Mouse (Mus musculus): Measurements from ENCODE around the gene Mtmr14. TPM values are rescaled to one million over a fixed set of nuclear protein-coding genes. Genes with fewer than 3 reads are reported as not detected.

Gene Mtmr14
- polyA plus RNA-seq, 1 experiment: 16.8 TPM

DNA sequence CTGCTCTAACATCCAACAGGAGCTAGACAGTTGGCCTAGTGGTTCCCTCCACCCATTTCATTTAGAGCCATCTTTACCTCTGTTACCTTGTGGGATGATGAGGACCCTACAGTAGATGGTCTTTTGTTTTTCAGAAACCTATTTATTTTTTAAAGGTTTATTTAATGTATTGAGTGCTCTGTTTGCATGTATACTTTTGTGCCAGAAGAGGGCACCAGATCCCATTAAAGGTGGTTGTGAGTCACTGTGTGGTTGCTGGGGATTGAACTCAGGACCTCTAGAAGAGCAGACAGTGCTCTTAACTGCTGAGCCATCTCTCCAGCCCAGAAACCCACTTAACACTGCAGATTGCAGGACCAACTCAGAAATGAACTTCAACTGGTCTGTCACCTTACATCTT lies 14.3 kb downstream of the Mtmr14 start:
- H3K27me3 ChIP-seq (ENCODE audit: control insufficient read depth, insufficient read depth, insufficient read length): no peaks in the 10 kb centered on the region
- H3K36me3 ChIP-seq (ENCODE audit: control insufficient read depth, insufficient read depth): peaks cover 5% of the 10 kb centered on the region
- no peak for TF ChIP-seq SRF (IDR thresholded peaks at IDR 0.05; ENCODE audit: control insufficient read depth, insufficient read length, low read depth)
- TF ChIP-seq CEBPB (IDR thresholded peaks at IDR 0.05; ENCODE audit: insufficient read depth, poor library complexity, severe bottlenecking): no peak
- no peak for TF ChIP-seq REST (IDR thresholded peaks at IDR 0.05; ENCODE audit: insufficient read depth, insufficient read length)
- no peak for TF ChIP-seq TCF12 (IDR thresholded peaks at IDR 0.05; ENCODE audit: insufficient read depth, poor library complexity, severe bottlenecking)
- no peak for TF ChIP-seq POLR2AphosphoS2 (IDR thresholded peaks at IDR 0.05; ENCODE audit: insufficient read length, low read depth)
- TF ChIP-seq TCF3 (IDR thresholded peaks at IDR 0.05; ENCODE audit: insufficient read length, low read depth): no peak
- TF ChIP-seq MAX (IDR thresholded peaks at IDR 0.05; ENCODE audit: low read depth): no peak
- no peak for TF ChIP-seq E2F4 (IDR thresholded peaks at IDR 0.05; ENCODE audit: insufficient read depth)
- TF ChIP-seq USF1 (IDR thresholded peaks at IDR 0.05; ENCODE audit: low read depth): no peak
- no peak overlapping the region for H3ac ChIP-seq (ENCODE audit: control insufficient read depth, insufficient read length)
- H3K4me2 ChIP-seq (ENCODE audit: low read depth): no peak overlapping the region
- H3K4me3 ChIP-seq: no peak overlapping the region
- no peaks in the 10 kb centered on the region for H3K79me2 ChIP-seq (ENCODE audit: control insufficient read depth, insufficient read depth)

DNA sequence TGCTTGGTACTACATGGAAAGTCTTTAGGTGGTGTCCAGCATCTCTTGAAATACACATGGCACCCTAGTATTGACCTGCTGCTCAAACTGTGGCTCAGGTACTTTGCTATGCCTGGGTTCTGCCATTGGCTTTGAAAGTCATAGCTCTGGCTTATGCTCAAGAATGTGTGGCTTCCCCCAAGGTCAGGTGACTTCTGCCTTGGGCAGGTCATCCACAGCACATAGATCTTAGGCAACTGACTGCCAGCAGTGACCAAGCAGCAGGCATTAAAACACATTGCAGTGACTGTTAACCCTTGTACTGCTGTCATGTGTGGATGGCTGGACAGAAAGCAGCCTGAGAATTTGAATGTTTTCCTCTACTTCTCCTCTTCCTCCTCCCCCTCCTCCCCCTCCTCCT lies 17.3 kb downstream of the Mtmr14 start:
- Histone ChIP-seq H3K79me2 (ENCODE audit: control insufficient read depth, insufficient read depth) (no peaks in the 10 kb centered on the region), H3K4me2 (ENCODE audit: low read depth) (no peak overlapping the region), H3K4me3 (no peak overlapping the region), H3K27me3 (ENCODE audit: control insufficient read depth, insufficient read depth, insufficient read length) (no peaks in the 10 kb centered on the region), H3ac (ENCODE audit: control insufficient read depth, insufficient read length) (no peak overlapping the region), H3K36me3 (ENCODE audit: control insufficient read depth, insufficient read depth) (peaks cover 5% of the 10 kb centered on the region)
- TF ChIP-seq POLR2A (IDR thresholded peaks at IDR 0.05; ENCODE audit: insufficient read length, low read depth): no peak
- no peak for TF ChIP-seq MYOG (IDR thresholded peaks at IDR 0.05; ENCODE audit: control insufficient read depth in 1 of 3, insufficient read depth in 1 of 3, insufficient read length in 2 of 3, low read depth in 2 of 3)
- TF ChIP-seq REST (IDR thresholded peaks at IDR 0.05; ENCODE audit: insufficient read depth, insufficient read length): no peak
- no peak for TF ChIP-seq E2F4 (IDR thresholded peaks at IDR 0.05; ENCODE audit: insufficient read depth)
- no peak for TF ChIP-seq MYOD1 (IDR thresholded peaks at IDR 0.05; ENCODE audit: control insufficient read depth in 1 of 3, insufficient read length in 2 of 3, low read depth in 2 of 3)
- no peak for TF ChIP-seq POLR2AphosphoS2 (IDR thresholded peaks at IDR 0.05; ENCODE audit: insufficient read length, low read depth)
- no peak for TF ChIP-seq CEBPB (IDR thresholded peaks at IDR 0.05; ENCODE audit: insufficient read depth, poor library complexity, severe bottlenecking)
- no peak for TF ChIP-seq TCF3 (IDR thresholded peaks at IDR 0.05; ENCODE audit: insufficient read length, low read depth)
- TF ChIP-seq USF1 (IDR thresholded peaks at IDR 0.05; ENCODE audit: low read depth): no peak
- TF ChIP-seq TCF12 (IDR thresholded peaks at IDR 0.05; ENCODE audit: insufficient read depth, poor library complexity, severe bottlenecking): no peak
- no peak for TF ChIP-seq MAX (IDR thresholded peaks at IDR 0.05; ENCODE audit: low read depth)
- TF ChIP-seq SRF (IDR thresholded peaks at IDR 0.05; ENCODE audit: control insufficient read depth, insufficient read length, low read depth): no peak

- Histone ChIP-seq H3K27me3 (ENCODE audit: control insufficient read depth, insufficient read depth, insufficient read length) (no peaks in the 10 kb centered on the region), H3K36me3 (ENCODE audit: control insufficient read depth, insufficient read depth) (peaks cover 9% of the 10 kb centered on the region), H3K79me2 (ENCODE audit: control insufficient read depth, insufficient read depth) (no peaks in the 10 kb centered on the region), H3K4me2 (ENCODE audit: low read depth) (no peak overlapping the region), H3K4me3 (no peak overlapping the region), H3ac (ENCODE audit: control insufficient read depth, insufficient read length) (no peak overlapping the region)
- no peak for TF ChIP-seq REST (IDR thresholded peaks at IDR 0.05; ENCODE audit: insufficient read depth, insufficient read length)
- no peak for TF ChIP-seq POLR2AphosphoS2 (IDR thresholded peaks at IDR 0.05; ENCODE audit: insufficient read length, low read depth)
- no peak for TF ChIP-seq TCF3 (IDR thresholded peaks at IDR 0.05; ENCODE audit: insufficient read length, low read depth)
- TF ChIP-seq E2F4 (IDR thresholded peaks at IDR 0.05; ENCODE audit: insufficient read depth): no peak
- TF ChIP-seq MYOG (IDR thresholded peaks at IDR 0.05; ENCODE audit: control insufficient read depth in 1 of 3, insufficient read depth in 1 of 3, insufficient read length in 2 of 3, low read depth in 2 of 3): no peak
- no peak for TF ChIP-seq MYOD1 (IDR thresholded peaks at IDR 0.05; ENCODE audit: control insufficient read depth in 1 of 3, insufficient read length in 2 of 3, low read depth in 2 of 3)
- no peak for TF ChIP-seq MAX (IDR thresholded peaks at IDR 0.05; ENCODE audit: low read depth)
- TF ChIP-seq USF1 (IDR thresholded peaks at IDR 0.05; ENCODE audit: low read depth): no peak
- no peak for TF ChIP-seq POLR2A (IDR thresholded peaks at IDR 0.05; ENCODE audit: insufficient read length, low read depth)
- TF ChIP-seq CEBPB (IDR thresholded peaks at IDR 0.05; ENCODE audit: insufficient read depth, poor library complexity, severe bottlenecking): no peak
- no peak for TF ChIP-seq TCF12 (IDR thresholded peaks at IDR 0.05; ENCODE audit: insufficient read depth, poor library complexity, severe bottlenecking)
- no peak for TF ChIP-seq SRF (IDR thresholded peaks at IDR 0.05; ENCODE audit: control insufficient read depth, insufficient read length, low read depth)
Observed at GRCm38 (mm10) chr6:113261174-113261858, 23.7 kb downstream of the Mtmr14 start.

DNA sequence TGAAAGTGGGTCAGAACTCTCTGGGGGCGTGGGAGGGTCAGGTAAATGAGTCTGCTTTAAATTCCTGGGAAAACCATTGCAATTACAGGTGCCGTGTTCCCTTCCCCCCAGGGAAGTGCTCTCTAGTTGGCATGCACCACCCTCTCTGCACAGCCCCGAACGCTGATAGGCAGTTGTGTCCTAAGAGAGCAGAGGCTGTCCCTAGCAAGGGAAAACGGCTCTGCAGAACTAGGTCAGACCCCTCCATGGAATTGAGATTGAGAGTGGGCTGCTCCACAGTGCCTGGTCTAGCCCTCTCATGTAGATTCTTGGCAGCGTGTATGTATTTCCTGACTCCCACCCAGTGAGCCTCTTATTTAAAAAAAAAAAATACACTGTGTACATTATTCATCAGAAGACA lies 25.9 kb downstream of the Mtmr14 start:
- Histone ChIP-seq H3K36me3 (ENCODE audit: control insufficient read depth, insufficient read depth) (peaks cover 19% of the 10 kb centered on the region), H3K27me3 (ENCODE audit: control insufficient read depth, insufficient read depth, insufficient read length) (no peaks in the 10 kb centered on the region), H3ac (ENCODE audit: control insufficient read depth, insufficient read length) (no peak overlapping the region)

More for the DNA sequence above, 25.9 kb downstream of the Mtmr14 start:
- Histone ChIP-seq H3K79me2 (ENCODE audit: control insufficient read depth, insufficient read depth) (no peaks in the 10 kb centered on the region), H3K4me2 (ENCODE audit: low read depth) (no peak overlapping the region), H3K4me3 (no peak overlapping the region)
- TF ChIP-seq E2F4 (IDR thresholded peaks at IDR 0.05; ENCODE audit: insufficient read depth) (no peak), SRF (IDR thresholded peaks at IDR 0.05; ENCODE audit: control insufficient read depth, insufficient read length, low read depth) (no peak), MYOG (IDR thresholded peaks at IDR 0.05; ENCODE audit: control insufficient read depth in 1 of 3, insufficient read depth in 1 of 3, insufficient read length in 2 of 3, low read depth in 2 of 3) (no peak), POLR2A (IDR thresholded peaks at IDR 0.05; ENCODE audit: insufficient read length, low read depth) (no peak), MYOD1 (IDR thresholded peaks at IDR 0.05; ENCODE audit: control insufficient read depth in 1 of 3, insufficient read length in 2 of 3, low read depth in 2 of 3) (no peak), CEBPB (IDR thresholded peaks at IDR 0.05; ENCODE audit: insufficient read depth, poor library complexity, severe bottlenecking) (no peak), REST (IDR thresholded peaks at IDR 0.05; ENCODE audit: insufficient read depth, insufficient read length) (no peak), USF1 (IDR thresholded peaks at IDR 0.05; ENCODE audit: low read depth) (no peak), MAX (IDR thresholded peaks at IDR 0.05; ENCODE audit: low read depth) (no peak), TCF3 (IDR thresholded peaks at IDR 0.05; ENCODE audit: insufficient read length, low read depth) (no peak), TCF12 (IDR thresholded peaks at IDR 0.05; ENCODE audit: insufficient read depth, poor library complexity, severe bottlenecking) (no peak), POLR2AphosphoS2 (IDR thresholded peaks at IDR 0.05; ENCODE audit: insufficient read length, low read depth) (no peak)
